Mouse (Mus musculus) embryonic facial prominence, embryonic 13.5 days (tissue): ENCODE measurements around the gene Gfpt1. TPM values are rescaled to one million over a fixed set of nuclear protein-coding genes. Genes with fewer than 3 reads are reported as not detected.

Source experiments
- ATAC-seq: fragments of 200-750 bp; cut with Nextera tagmentation; 2 replicates; pipeline ENCODE4 v1.8.0; 2017; ENCODE audit warnings: low read depth; ENCODE audit not compliant: insufficient number of reproducible peaks, insufficient read depth, low FRiP score, low TSS enrichment
- H3K27ac ChIP-seq: fragments of 300-500 bp; sonication (generic); 2 replicates; pipeline ENCODE4 v1.5.1; 2015; ENCODE audit warnings: moderate library complexity, mild to moderate bottlenecking, inconsistent platforms
- H3K27me3 ChIP-seq: fragments of 300-500 bp; sonication (generic); 2 replicates; pipeline ENCODE4 v1.6.1; 2015; ENCODE audit warnings: mild to moderate bottlenecking, inconsistent platforms
- H3K36me3 ChIP-seq: fragments of 300-500 bp; sonication (generic); 2 replicates; pipeline ENCODE4 v1.6.1; 2015; ENCODE audit warnings: mild to moderate bottlenecking, inconsistent platforms
- H3K4me1 ChIP-seq: fragments of 300-500 bp; sonication (generic); 2 replicates; pipeline ENCODE4 v1.6.1; 2015; ENCODE audit warnings: inconsistent platforms
- H3K4me2 ChIP-seq: fragments of 300-500 bp; sonication (generic); 2 replicates; pipeline ENCODE4 v1.6.1; 2015; ENCODE audit warnings: moderate library complexity, mild to moderate bottlenecking, inconsistent platforms
- H3K4me3 ChIP-seq: fragments of 300-500 bp; sonication (generic); 2 replicates; pipeline ENCODE4 v1.5.1; 2015; ENCODE audit warnings: mild to moderate bottlenecking, inconsistent platforms
- H3K9ac ChIP-seq: fragments of 300-500 bp; sonication (generic); 2 replicates; pipeline ENCODE4 v1.6.1; 2015; ENCODE audit warnings: mild to moderate bottlenecking, inconsistent platforms
- H3K9me3 ChIP-seq: fragments of 300-500 bp; sonication (generic); 2 replicates; pipeline ENCODE4 v1.6.1; 2016; ENCODE audit warnings: inconsistent platforms
- WGBS: fragments of 180-500 bp; shearing (Covaris S2); methylation state at CpG from one replicate; pipeline ENCODE4 v1.1.7; 2015; ENCODE audit warnings: mixed read lengths; 5-methylcytosine and 5-hydroxymethylcytosine counted together
- polyA plus RNA-seq: library from polyadenylated mRNA; unstranded; fragments of >200 nt; fragmentation: Nextera tagmentation; extraction: Ambion mirVana; gene quantifications from 2 replicates; pipeline ENCODE4 v1.2.1, GENCODE M21; 2015

Gene Gfpt1
- polyA plus RNA-seq, 1 experiment from 2014 or later: 22.2 TPM

- H3K27ac ChIP-seq: no peak overlapping the region
- H3K4me1 ChIP-seq: peaks cover 21% of the 10 kb centered on the region
- 78% methylated on average over 7 of the region's 7 CpGs for WGBS
- no peak overlapping the region for H3K9ac ChIP-seq
- no peaks in the 10 kb centered on the region for H3K9me3 ChIP-seq
- H3K4me3 ChIP-seq: no peak overlapping the region
- H3K4me2 ChIP-seq: no peak overlapping the region
- no peaks in the 10 kb centered on the region for H3K27me3 ChIP-seq
- no peak for ATAC-seq
- no peaks in the 10 kb centered on the region for H3K36me3 ChIP-seq
Measured at GRCm38 (mm10) chr6:87121961-87122360, 79.3 kb downstream of the Gfpt1 start.

GRCm38 (mm10) chr6:87123406-87123805, 80.8 kb downstream of the Gfpt1 start:
- Histone ChIP-seq H3K4me2 (no peak overlapping the region), H3K36me3 (no peaks in the 10 kb centered on the region), H3K27me3 (no peaks in the 10 kb centered on the region), H3K4me3 (no peak overlapping the region), H3K9ac (no peak overlapping the region), H3K27ac (no peak overlapping the region), H3K4me1 (peaks cover 29% of the 10 kb centered on the region), H3K9me3 (no peaks in the 10 kb centered on the region)
- ATAC-seq: no peak
- 92% methylated on average over 6 of the region's 6 CpGs for WGBS

- no peak for ATAC-seq
- 88% methylated on average over 4 of the region's 4 CpGs for WGBS
- no peaks in the 10 kb centered on the region for H3K9me3 ChIP-seq
Measured at GRCm38 (mm10) chr6:87123973-87124372, 81.3 kb downstream of the Gfpt1 start.

GRCm38 (mm10) chr6:87127049-87127753, 84.6 kb downstream of the Gfpt1 start:
- 0 out of 2 replicates have a peak overlapping the region, but pooled peaks have one; percentile 11 for H3K27ac ChIP-seq
- 36% methylated on average over 8 of the region's 8 CpGs for whole genome bisulfite sequencing
- no peak overlapping the region for H3K9ac ChIP-seq
- no peak overlapping the region for H3K4me2 ChIP-seq
- H3K9me3 ChIP-seq: no peaks in the 10 kb centered on the region
- peaks cover 6% of the 10 kb centered on the region for H3K36me3 ChIP-seq
- no peaks in the 10 kb centered on the region for H3K27me3 ChIP-seq
- peaks cover 21% of the 10 kb centered on the region for H3K4me1 ChIP-seq
- no peak overlapping the region for H3K4me3 ChIP-seq
- ATAC-seq: no peak

More at GRCm38 (mm10) chr6:87123973-87124372, 81.3 kb downstream of the Gfpt1 start:
- Histone ChIP-seq H3K4me1 (peaks cover 29% of the 10 kb centered on the region), H3K27ac (no peak overlapping the region), H3K36me3 (no peaks in the 10 kb centered on the region), H3K4me2 (no peak overlapping the region), H3K27me3 (no peaks in the 10 kb centered on the region), H3K9ac (no peak overlapping the region), H3K4me3 (no peak overlapping the region)

GRCm38 (mm10) chr6:87129861-87130260, 87.2 kb downstream of the Gfpt1 start:
- Histone ChIP-seq H3K27me3 (no peaks in the 10 kb centered on the region), H3K36me3 (peaks cover 25% of the 10 kb centered on the region), H3K27ac (no peak overlapping the region), H3K9me3 (no peaks in the 10 kb centered on the region), H3K4me1 (peaks cover 21% of the 10 kb centered on the region), H3K4me3 (no peak overlapping the region), H3K4me2 (no peak overlapping the region), H3K9ac (no peak overlapping the region)
- 89% methylated on average over 8 of the region's 8 CpGs for WGBS
- no peak for ATAC-seq

GRCm38 (mm10) chr6:87130628-87131027, 88.0 kb downstream of the Gfpt1 start:
- Histone ChIP-seq H3K27ac (no peak overlapping the region), H3K4me2 (no peak overlapping the region), H3K36me3 (peaks cover 33% of the 10 kb centered on the region), H3K27me3 (no peaks in the 10 kb centered on the region), H3K9me3 (no peaks in the 10 kb centered on the region), H3K4me1 (peaks cover 21% of the 10 kb centered on the region), H3K9ac (no peak overlapping the region), H3K4me3 (no peak overlapping the region)
- ATAC-seq: no peak
- 96% methylated on average over 7 of the region's 7 CpGs for whole genome bisulfite sequencing

GRCm38 (mm10) chr6:87131078-87131477, 88.4 kb downstream of the Gfpt1 start:
- no peak overlapping the region for H3K4me3 ChIP-seq
- no peak for ATAC-seq
- peaks cover 38% of the 10 kb centered on the region for H3K36me3 ChIP-seq
- no peak overlapping the region for H3K27ac ChIP-seq
- H3K4me1 ChIP-seq: peaks cover 17% of the 10 kb centered on the region
- 67% methylated on average over 1 of the region's 1 CpGs for WGBS
- H3K9me3 ChIP-seq: no peaks in the 10 kb centered on the region; the same call in 1 of the 2 replicates
- H3K9ac ChIP-seq: no peak overlapping the region
- no peaks in the 10 kb centered on the region for H3K27me3 ChIP-seq
- no peak overlapping the region for H3K4me2 ChIP-seq

GRCm38 (mm10) chr6:87133520-87133919, 90.9 kb downstream of the Gfpt1 start:
- no peak overlapping the region for H3K27ac ChIP-seq
- H3K4me3 ChIP-seq: no peak overlapping the region
- no peaks in the 10 kb centered on the region; the same call in 1 of the 2 replicates for H3K9me3 ChIP-seq
- peaks cover 59% of the 10 kb centered on the region for H3K36me3 ChIP-seq
- H3K4me2 ChIP-seq: no peak overlapping the region
- no peaks in the 10 kb centered on the region for H3K4me1 ChIP-seq
- no peaks in the 10 kb centered on the region for H3K27me3 ChIP-seq
- ATAC-seq: no peak
- H3K9ac ChIP-seq: no peak overlapping the region
- 90% methylated on average over 3 of the region's 3 CpGs for WGBS

GRCm38 (mm10) chr6:87133966-87134546, 91.4 kb downstream of the Gfpt1 start:
- 80% methylated on average over 12 of the region's 12 CpGs for WGBS
- ATAC-seq: no peak
- H3K4me2 ChIP-seq: no peak overlapping the region
- H3K4me3 ChIP-seq: no peak overlapping the region
- H3K36me3 ChIP-seq: peaks cover 59% of the 10 kb centered on the region
- H3K27ac ChIP-seq: no peak overlapping the region
- H3K9ac ChIP-seq: no peak overlapping the region
- no peaks in the 10 kb centered on the region for H3K27me3 ChIP-seq
- H3K4me1 ChIP-seq: no peaks in the 10 kb centered on the region
- H3K9me3 ChIP-seq: no peaks in the 10 kb centered on the region; the same call in 1 of the 2 replicates

- H3K4me3 ChIP-seq: no peak overlapping the region
Measured at GRCm38 (mm10) chr6:87138479-87138878, 95.8 kb downstream of the Gfpt1 start.

GRCm38 (mm10) chr6:87139796-87140553, 97.3 kb downstream of the Gfpt1 start:
- H3K4me1 ChIP-seq: peaks cover 24% of the 10 kb centered on the region

More at GRCm38 (mm10) chr6:87138479-87138878, 95.8 kb downstream of the Gfpt1 start:
- no peak overlapping the region for H3K4me2 ChIP-seq
- H3K4me1 ChIP-seq: peaks cover 24% of the 10 kb centered on the region
- H3K9ac ChIP-seq: no peak overlapping the region
- WGBS: 80% methylated on average over 5 of the region's 5 CpGs
- H3K27me3 ChIP-seq: no peaks in the 10 kb centered on the region
- H3K36me3 ChIP-seq: peaks cover 55% of the 10 kb centered on the region
- H3K9me3 ChIP-seq: no peaks in the 10 kb centered on the region; the same call in 1 of the 2 replicates
- ATAC-seq: no peak
- no peak overlapping the region for H3K27ac ChIP-seq

More at GRCm38 (mm10) chr6:87139796-87140553, 97.3 kb downstream of the Gfpt1 start:
- WGBS: 72% methylated on average over 12 of the region's 12 CpGs
- Histone ChIP-seq H3K9ac (no peak overlapping the region), H3K27me3 (no peaks in the 10 kb centered on the region), H3K36me3 (peaks cover 40% of the 10 kb centered on the region), H3K4me3 (no peak overlapping the region), H3K27ac (no peak overlapping the region), H3K4me2 (no peak overlapping the region), H3K9me3 (no peaks in the 10 kb centered on the region; the same call in 1 of the 2 replicates)
- ATAC-seq: no peak
